Mouse (Mus musculus): ENCODE data around the gene B3gat3.

DNA sequence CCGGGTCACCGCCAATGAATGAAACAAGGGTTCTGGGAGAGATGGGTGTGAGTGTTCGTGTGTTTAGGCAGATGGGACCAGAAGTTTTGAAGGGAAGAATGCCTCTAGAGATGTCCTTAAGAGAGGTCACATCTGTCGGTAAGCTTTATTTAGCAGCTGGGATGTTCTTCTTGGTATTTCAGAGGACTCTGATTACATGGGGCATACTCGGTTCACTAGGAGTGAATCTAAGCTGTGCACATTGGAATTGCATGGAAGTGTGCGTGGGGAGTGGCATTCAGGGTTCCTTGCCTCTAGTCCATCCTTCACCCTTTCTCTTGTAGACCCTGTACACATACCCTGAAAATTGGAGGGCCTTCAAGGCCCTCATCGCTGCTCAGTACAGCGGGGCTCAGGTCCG lies 47.7 kb downstream of the B3gat3 start:
- TF ChIP-seq CTCF (IDR thresholded peaks at IDR 0.05; ENCODE audit: extremely low read depth, insufficient read depth, low read length) (no peak), POLR2A (IDR thresholded peaks at IDR 0.05; ENCODE audit: extremely low read depth, insufficient read depth, low read length) (no peak)
